Mouse (Mus musculus) forebrain, embryonic 11.5 days (tissue): Measurements from ENCODE around the gene Hist1h1e. TPM values are rescaled to one million over a fixed set of nuclear protein-coding genes. Genes with fewer than 3 reads are reported as not detected.
A peak's percentile ranks its signal among the peaks of the same experiment; 100 is the strongest.
"Not testable (repeated sequence)": the region's sequence is repeated elsewhere in the genome, so short reads cannot be mapped to it uniquely, and the experiment has no call there.

ENCODE experiments used
- ATAC-seq: fragments of 200-750 bp; cut with Nextera tagmentation; replicated peaks from 2 replicates; pipeline ENCODE4 v1.8.0; 2017; ENCODE audit warnings: moderate TSS enrichment; ENCODE audit not compliant: low FRiP score
- DNase-seq: peaks from one replicate; pipeline ENCODE4 v3.0.0-alpha.2; 2017; ENCODE audit warnings: low spot score
- H3K27ac ChIP-seq: fragments of 300-500 bp; sonication (generic); 2 replicates; pipeline ENCODE4 v1.5.1; 2014; ENCODE audit warnings: low read depth, low read length
- H3K27me3 ChIP-seq: fragments of 300-500 bp; sonication (generic); 2 replicates; pipeline ENCODE4 v1.6.1; 2014; ENCODE audit warnings: mild to moderate bottlenecking, low read length, mixed read lengths; ENCODE audit not compliant: control insufficient read depth, insufficient read depth
- H3K36me3 ChIP-seq: fragments of 300-500 bp; sonication (generic); 2 replicates; pipeline ENCODE4 v1.6.1; 2014; ENCODE audit warnings: mild to moderate bottlenecking, low read length, moderate library complexity, mixed read lengths; ENCODE audit not compliant: control insufficient read depth, insufficient read depth
- H3K4me1 ChIP-seq: fragments of 300-500 bp; sonication (generic); replicated peaks from 2 replicates; pipeline ENCODE4 v1.6.1; 2014; ENCODE audit warnings: low read length, mixed read lengths; ENCODE audit not compliant: control insufficient read depth, insufficient read depth
- H3K4me2 ChIP-seq: fragments of 300-500 bp; sonication (generic); 2 replicates; pipeline ENCODE4 v1.6.1; 2014; ENCODE audit warnings: low read depth, mild to moderate bottlenecking, low read length, moderate library complexity, mixed read lengths; ENCODE audit not compliant: severe bottlenecking
- H3K4me3 ChIP-seq: fragments of 300-500 bp; sonication (generic); 2 replicates; pipeline ENCODE4 v1.5.1; 2014; ENCODE audit warnings: low read depth, low read length
- H3K9ac ChIP-seq: fragments of 300-500 bp; sonication (generic); 2 replicates; pipeline ENCODE4 v1.6.1; 2014; ENCODE audit warnings: low read length
- H3K9me3 ChIP-seq: fragments of 300-500 bp; sonication (generic); 2 replicates; pipeline ENCODE4 v1.6.1; 2016; ENCODE audit warnings: low read length, mixed read lengths; ENCODE audit not compliant: control insufficient read depth
- WGBS: fragments of 180-500 bp; shearing (Covaris S2); extraction: QIAGEN DNeasy Blood & Tissue Kit; methylation state at CpG from one replicate; pipeline ENCODE4 v1.1.7; 2014; 5-methylcytosine and 5-hydroxymethylcytosine counted together
- polyA plus RNA-seq: library from polyadenylated mRNA; unstranded; fragments of >200 nt; fragmentation: Nextera tagmentation; extraction: Ambion mirVana; gene quantifications from 2 replicates; pipeline ENCODE4 v1.2.1, GENCODE M21; 2014

Gene Hist1h1e
- polyA plus RNA-seq, 1 experiment from 2014 or later: 27.7 TPM

DNA sequence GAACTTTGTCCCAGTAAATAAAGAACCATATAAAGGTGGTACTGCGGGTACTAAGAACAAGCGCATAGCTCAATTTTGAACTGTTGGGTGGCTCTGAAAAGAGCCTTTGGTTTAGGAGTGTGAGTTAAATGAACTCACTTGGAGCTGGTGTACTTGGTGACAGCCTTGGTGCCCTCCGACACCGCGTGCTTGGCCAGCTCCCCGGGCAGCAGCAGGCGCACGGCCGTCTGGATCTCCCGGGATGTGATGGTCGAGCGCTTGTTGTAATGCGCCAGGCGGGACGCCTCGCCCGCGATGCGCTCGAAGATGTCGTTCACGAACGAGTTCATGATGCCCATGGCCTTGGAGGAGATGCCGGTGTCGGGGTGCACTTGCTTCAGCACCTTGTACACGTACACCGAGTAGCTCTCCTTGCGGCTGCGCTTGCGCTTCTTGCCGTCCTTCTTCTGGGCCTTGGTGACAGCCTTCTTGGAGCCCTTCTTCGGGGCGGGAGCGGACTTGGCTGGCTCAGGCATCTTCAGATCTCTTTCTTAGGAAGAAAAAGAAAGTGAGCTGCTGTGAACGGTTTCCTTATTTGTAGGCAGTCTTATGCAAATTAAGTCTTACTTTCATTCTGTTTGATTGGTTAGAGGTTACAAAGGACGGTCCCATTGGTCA, 36.8 kb downstream of the Hist1h1e start:
- not testable (repeated sequence) for H3K27me3 ChIP-seq, H3K9me3 ChIP-seq, H3K36me3 ChIP-seq
- peak overlapping the region; percentile 40 for H3K4me3 ChIP-seq
- peak; percentile 87 for ATAC-seq
- peak overlapping the region; percentile 84 for H3K4me2 ChIP-seq
- DNase-seq: peak; percentile 79
- peak overlapping the region; percentile 87 for H3K9ac ChIP-seq
- WGBS: under 1% methylated on average over 30 of the region's 36 CpGs
- H3K27ac ChIP-seq: peak overlapping the region; percentile 99
- H3K4me1 ChIP-seq: peaks cover 16% of the 10 kb centered on the region

DNA sequence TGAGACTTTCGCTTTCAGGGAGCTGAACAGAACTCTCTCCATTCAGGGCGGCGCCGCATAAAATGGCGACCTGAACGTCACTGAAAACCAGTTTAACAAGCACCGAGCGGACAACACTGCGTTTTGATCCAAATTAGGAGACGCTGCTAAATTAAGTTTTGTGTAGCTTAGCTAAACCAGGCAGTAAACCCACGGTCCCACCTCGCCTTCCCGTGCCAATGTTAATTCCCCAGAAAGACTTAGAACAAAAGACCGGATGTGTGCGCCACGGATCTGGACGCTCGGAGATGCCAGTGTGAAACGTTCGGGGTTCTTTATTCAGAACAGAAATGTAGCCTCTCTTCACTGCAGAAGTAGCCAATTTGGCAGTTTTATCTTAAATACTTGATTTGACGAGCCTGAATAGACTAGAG, 37.3 kb downstream of the Hist1h1e start:
- Histone ChIP-seq H3K9me3 (no peaks in the 10 kb centered on the region), H3K4me1 (peaks cover 16% of the 10 kb centered on the region), H3K4me2 (peak overlapping the region; percentile 84), H3K27ac (peak overlapping the region; percentile 99), H3K36me3 (no peaks in the 10 kb centered on the region), H3K27me3 (no peaks in the 10 kb centered on the region), H3K9ac (peak overlapping the region; percentile 87), H3K4me3 (peak overlapping the region; percentile 40)
- ATAC-seq (peak; percentile 15), DNase-seq (peak; percentile 85)
- WGBS: under 1% methylated on average over 21 of the region's 21 CpGs

DNA sequence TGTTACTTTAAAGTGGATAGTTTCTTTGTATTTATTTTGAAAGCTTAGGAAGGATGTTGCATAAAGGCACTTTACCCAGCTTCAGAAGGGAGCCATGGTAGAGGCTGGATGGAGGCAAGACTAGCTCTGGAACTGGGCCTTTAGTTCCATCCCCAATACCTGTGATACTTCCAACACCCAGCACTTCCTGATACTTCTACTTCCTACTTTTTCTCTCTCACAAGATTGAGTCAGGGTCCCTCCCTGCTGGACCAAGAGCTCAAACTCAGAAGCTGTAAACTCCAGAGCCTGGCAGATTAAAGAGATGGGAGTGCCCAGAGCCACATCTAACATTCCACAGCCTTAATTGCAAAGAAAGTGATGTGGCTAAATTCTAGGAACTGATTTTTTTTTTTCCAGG, 38.0 kb downstream of the Hist1h1e start:
- Histone ChIP-seq H3K36me3 (no peaks in the 10 kb centered on the region), H3K4me2 (peak overlapping the region; percentile 84), H3K9ac (peak overlapping the region; percentile 87), H3K4me1 (peaks cover 16% of the 10 kb centered on the region), H3K4me3 (peak overlapping the region; percentile 40; the same call in 1 of the 2 replicates), H3K9me3 (no peaks in the 10 kb centered on the region), H3K27ac (peak overlapping the region; percentile 99), H3K27me3 (no peaks in the 10 kb centered on the region)
- no peak for DNase-seq
- ATAC-seq: no peak

DNA sequence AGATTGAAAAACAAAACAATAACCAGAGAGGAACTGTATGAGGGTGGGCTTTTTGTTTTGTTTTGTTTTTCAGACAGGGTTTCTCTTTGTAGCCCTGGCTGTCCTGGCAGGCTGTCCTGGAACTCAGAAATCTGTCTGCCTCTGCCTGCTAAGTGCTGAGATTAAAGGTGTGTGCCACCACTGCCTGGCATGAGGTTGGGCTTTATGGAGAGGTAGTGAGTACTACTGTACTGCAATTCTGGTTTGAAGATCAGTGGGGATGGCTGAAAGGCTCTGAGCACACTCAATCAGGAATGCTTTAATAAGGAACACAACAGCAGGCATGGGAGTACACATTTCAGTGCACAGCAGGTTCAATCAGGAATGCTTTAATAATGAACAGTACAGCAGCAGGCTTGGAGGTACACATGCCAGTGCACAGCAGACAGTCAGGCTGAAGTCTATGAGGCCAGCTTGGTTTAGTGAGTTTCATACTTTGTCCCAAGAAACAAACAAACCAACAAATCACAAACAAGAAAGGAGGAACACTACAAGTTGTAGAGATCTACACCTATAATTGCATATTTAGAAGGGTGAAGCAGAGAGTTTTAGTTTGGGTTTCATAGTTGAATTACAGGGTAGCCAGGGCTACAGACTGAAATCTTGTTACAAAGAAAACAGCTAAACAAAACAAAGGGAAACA, 38.8 kb downstream of the Hist1h1e start:
- H3K27me3 ChIP-seq: no peaks in the 10 kb centered on the region
- peak overlapping the region; percentile 66 for H3K9ac ChIP-seq
- H3K4me3 ChIP-seq: no peak overlapping the region
- DNase-seq (peak; percentile 56), ATAC-seq (no peak)
- no peak overlapping the region for H3K4me2 ChIP-seq
- H3K36me3 ChIP-seq: no peaks in the 10 kb centered on the region
- no peaks in the 10 kb centered on the region for H3K9me3 ChIP-seq
- H3K4me1 ChIP-seq: peaks cover 16% of the 10 kb centered on the region
- H3K27ac ChIP-seq: peak overlapping the region; percentile 99

DNA sequence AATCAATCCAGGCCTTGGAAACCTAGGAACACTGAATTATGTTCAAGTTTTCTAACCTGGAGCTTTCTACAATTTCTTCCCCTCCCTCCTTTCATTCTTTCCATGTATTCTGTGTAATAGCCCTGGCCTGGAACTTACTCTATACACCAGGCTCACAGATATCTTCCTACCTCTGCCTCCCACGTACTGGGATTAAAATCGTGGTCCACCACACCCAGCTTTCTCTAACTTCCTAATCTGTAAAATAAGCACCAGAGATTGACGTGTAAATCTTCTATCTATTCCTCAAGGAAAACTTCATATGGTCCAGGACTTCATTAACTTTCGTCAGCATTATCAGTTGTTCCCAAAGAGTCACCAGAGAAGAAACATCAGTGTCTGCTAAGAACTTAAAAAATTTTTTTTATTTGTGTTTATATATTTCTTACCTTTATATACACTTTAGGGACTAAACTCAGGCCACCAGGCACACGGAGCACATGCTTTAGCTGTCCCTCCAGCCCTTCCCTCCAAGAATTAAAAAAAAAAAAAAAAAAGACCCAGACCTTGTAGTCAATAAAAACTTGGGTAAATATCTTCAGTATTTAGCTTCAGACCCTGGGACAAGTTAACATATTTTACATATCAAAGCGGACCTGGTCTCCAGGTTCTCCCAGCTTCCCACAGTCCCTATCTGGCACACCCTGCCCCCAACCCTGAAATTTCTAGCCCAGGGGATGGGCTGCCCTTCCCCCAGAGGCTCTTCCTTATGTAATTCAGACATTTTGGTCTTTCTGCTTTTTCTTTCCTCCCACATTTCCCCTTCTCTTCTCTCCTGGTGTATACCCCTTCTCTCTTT, 39.9 kb downstream of the Hist1h1e start:
- peak overlapping the region; percentile 66 for H3K9ac ChIP-seq
- no peaks in the 10 kb centered on the region for H3K9me3 ChIP-seq
- ATAC-seq: no peak
- peak overlapping the region; percentile 99 for H3K27ac ChIP-seq
- 3% methylated on average over 6 of the region's 6 CpGs for WGBS
- peak; percentile 67 for DNase-seq
- peaks cover 16% of the 10 kb centered on the region for H3K4me1 ChIP-seq
- H3K4me2 ChIP-seq: peak overlapping the region; percentile 78
- H3K4me3 ChIP-seq: peak overlapping the region; percentile 47
- no peaks in the 10 kb centered on the region for H3K27me3 ChIP-seq
- no peaks in the 10 kb centered on the region for H3K36me3 ChIP-seq

DNA sequence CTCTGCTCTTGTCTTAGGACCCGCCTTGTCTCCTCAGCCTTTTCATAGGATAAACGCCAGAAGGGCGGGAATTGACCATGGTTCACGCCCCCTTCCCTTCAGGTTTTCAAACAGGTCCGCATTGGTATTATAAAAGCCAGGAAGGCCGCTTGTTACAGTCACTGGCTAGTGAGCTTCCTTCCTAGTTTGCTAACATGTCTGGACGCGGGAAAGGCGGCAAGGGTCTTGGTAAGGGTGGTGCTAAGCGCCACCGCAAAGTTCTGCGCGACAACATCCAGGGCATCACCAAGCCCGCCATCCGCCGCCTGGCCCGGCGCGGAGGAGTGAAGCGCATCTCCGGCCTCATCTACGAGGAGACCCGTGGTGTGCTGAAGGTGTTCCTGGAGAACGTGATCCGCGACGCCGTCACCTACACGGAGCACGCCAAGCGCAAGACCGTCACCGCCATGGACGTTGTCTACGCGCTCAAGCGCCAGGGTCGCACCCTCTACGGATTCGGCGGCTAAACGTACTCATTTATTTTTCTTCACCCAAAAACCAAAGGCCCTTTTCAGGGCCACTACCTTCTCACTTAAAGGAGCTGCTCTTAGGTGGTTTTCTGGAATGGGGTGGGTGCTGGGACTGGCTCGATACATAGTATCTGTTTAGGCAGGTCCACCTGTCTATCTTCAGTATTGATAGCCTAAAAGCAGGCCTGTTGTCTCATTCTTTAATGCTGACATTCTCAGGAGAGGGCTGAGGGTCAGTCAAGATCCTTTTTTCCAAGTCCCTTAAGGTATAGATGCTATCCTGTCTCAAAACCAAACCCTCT, 40.7 kb downstream of the Hist1h1e start, which contains the start of gene Hist1h4d:
Gene Hist1h4d, plus strand, starts transcription at position 191 of the 811 bp plus-strand sequence.
- under 1% methylated on average over 43 of the region's 43 CpGs for WGBS
- Histone ChIP-seq H3K9ac (peak within 1 kb of the TSS; percentile 66), H3K4me2 (peak within 1 kb of the TSS; percentile 78), H3K9me3 (no peaks in the 10 kb centered on the region), H3K27me3 (no peaks in the 10 kb centered on the region), H3K36me3 (no peaks in the 10 kb centered on the region), H3K4me1 (peaks cover 13% of the 10 kb centered on the region), H3K27ac (peak within 1 kb of the TSS; percentile 99), H3K4me3 (peak within 1 kb of the TSS; percentile 47)
- DNase-seq: peak; percentile 95
- ATAC-seq: peak; percentile 86

DNA sequence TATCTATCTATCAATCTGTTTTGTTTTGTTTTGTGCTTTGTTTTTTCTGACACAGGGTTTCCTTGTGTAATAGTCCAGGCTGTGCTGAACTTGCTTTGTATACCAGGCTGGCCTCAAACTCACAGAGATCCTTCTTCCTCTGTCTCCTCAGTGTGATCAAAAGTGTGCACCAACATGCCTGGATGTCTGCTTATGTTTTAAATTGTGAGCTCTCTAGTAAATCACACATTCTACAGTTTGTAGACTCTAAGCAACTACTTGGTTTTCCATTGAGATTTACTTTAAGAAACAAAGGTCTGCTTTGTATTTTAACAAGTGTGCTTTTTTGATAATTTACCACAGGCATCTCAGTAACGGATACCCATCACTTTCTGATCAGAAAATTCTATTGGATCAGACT, 44.5 kb downstream of the Hist1h1e start:
- Histone ChIP-seq H3K4me3 (no peak overlapping the region), H3K27ac (peak overlapping the region; percentile 50; the same call in 1 of the 2 replicates), H3K9me3 (no peaks in the 10 kb centered on the region), H3K4me1 (peaks cover 3% of the 10 kb centered on the region; the same call in 1 of the 2 replicates), H3K9ac (no peak overlapping the region), H3K36me3 (no peaks in the 10 kb centered on the region), H3K27me3 (no peaks in the 10 kb centered on the region), H3K4me2 (no peak overlapping the region)
- ATAC-seq (no peak), DNase-seq (no peak)
- WGBS: 90% methylated on average over 1 of the region's 1 CpGs
